Mouse (Mus musculus) liver, adult 2 months (tissue): ENCODE measurements around the gene Sec24c.
"Not testable (repeated sequence)": the region's sequence is repeated elsewhere in the genome, so short reads cannot be mapped to it uniquely, and the experiment has no call there.

Experiments used
- CTCF ChIP-seq: fragments of 200-500 bp; IDR thresholded peaks from 2 replicates; pipeline ENCODE4 v1.5.1; 2011; ENCODE audit warnings: low read depth, low read length, control low read depth
- POLR2A ChIP-seq: fragments of 200-500 bp; IDR thresholded peaks from 2 replicates; pipeline ENCODE4 v1.6.1; 2011; ENCODE audit warnings: low read length, control low read depth; ENCODE audit not compliant: insufficient read depth; ENCODE audit errors: extremely low read depth

DNA sequence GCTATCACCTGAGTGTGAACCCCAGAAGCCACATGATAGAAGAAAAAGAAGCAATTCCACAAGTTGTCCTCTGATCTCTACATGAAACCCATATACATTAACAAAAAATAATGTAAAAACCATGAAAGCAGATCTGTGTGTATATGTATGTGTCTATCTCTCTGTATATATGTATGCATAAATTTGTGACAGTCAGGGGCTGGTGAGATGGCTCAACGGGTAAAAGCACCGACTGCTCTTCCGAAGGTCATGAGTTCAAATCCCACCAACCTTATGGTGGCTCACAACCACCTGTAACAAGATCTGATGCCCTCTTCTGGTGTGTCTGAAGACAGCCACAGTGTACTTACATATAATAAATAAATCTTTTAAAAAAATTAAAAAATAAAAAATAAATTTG, 37.1 kb upstream of the Sec24c start:
- not testable (repeated sequence) for TF ChIP-seq CTCF, POLR2A
